Mouse (Mus musculus) heart, adult 9 months (tissue): ENCODE measurements around the gene Aunip.

ENCODE experiments used
- DNase-seq, 2 experiments: peaks; one replicate each; pipeline ENCODE4 v3.0.0; 2022; ENCODE audit warnings: low spot score in 2 of 2

The Aunip gene

GRCm38 (mm10) chr4:134514309-134514930 is 3.6 kb downstream of the Aunip start:
- DNase-seq = no peak

- no peak for DNase-seq
Observed at GRCm38 (mm10) chr4:134515614-134516013, 4.8 kb downstream of the Aunip start.

GRCm38 (mm10) chr4:134516981-134517380 is 6.2 kb downstream of the Aunip start:
- peak; percentile 53 to 68 for DNase-seq

GRCm38 (mm10) chr4:134517719-134518118 is 6.9 kb downstream of the Aunip start:
- no peak for DNase-seq

- no peak for DNase-seq
Observed at GRCm38 (mm10) chr4:134518541-134518940, 7.7 kb downstream of the Aunip start.

GRCm38 (mm10) chr4:134519281-134519680 is 8.5 kb downstream of the Aunip start:
- no peak for DNase-seq

GRCm38 (mm10) chr4:134523447-134523846 is 12.6 kb downstream of the Aunip start:
- no peak for DNase-seq

- DNase-seq = no peak
Observed at GRCm38 (mm10) chr4:134525806-134526205, 15.0 kb downstream of the Aunip start.

- no peak for DNase-seq
Observed at GRCm38 (mm10) chr4:134526220-134526619, 15.4 kb downstream of the Aunip start.

- DNase-seq = no peak
Observed at GRCm38 (mm10) chr4:134532928-134533327, 22.1 kb downstream of the Aunip start.

- no peak for DNase-seq
Observed at GRCm38 (mm10) chr4:134533421-134533820, 22.6 kb downstream of the Aunip start.

GRCm38 (mm10) chr4:134534124-134534886 is 23.5 kb downstream of the Aunip start:
- peak; percentile 60 to 69 for DNase-seq

GRCm38 (mm10) chr4:134534932-134535786 is 24.4 kb downstream of the Aunip start, which contains the start of gene Mtfr1l:
Gene Mtfr1l (minus strand): TSS chr4:134535387.
- DNase-seq = peak; percentile 99

GRCm38 (mm10) chr4:134535787-134536151 is 25.0 kb downstream of the Aunip start:
- no peak for DNase-seq

- no peak for DNase-seq
Observed at GRCm38 (mm10) chr4:134538997-134539580, 28.3 kb downstream of the Aunip start.

- DNase-seq = no peak
Observed at GRCm38 (mm10) chr4:134542726-134543125, 31.9 kb downstream of the Aunip start.

- DNase-seq = peak; percentile 66 to 89
Observed at GRCm38 (mm10) chr4:134543261-134543660, 32.5 kb downstream of the Aunip start.

- DNase-seq = no peak
Observed at GRCm38 (mm10) chr4:134546814-134547705, 36.3 kb downstream of the Aunip start.

- DNase-seq = peak; percentile 38 to 60
Observed at GRCm38 (mm10) chr4:134548169-134548938, 37.6 kb downstream of the Aunip start.

GRCm38 (mm10) chr4:134549899-134550298 is 39.1 kb downstream of the Aunip start:
- DNase-seq = no peak
